Mouse (Mus musculus): ENCODE measurements around the gene Pgam1. TPM values are rescaled to one million over a fixed set of nuclear protein-coding genes. Genes with fewer than 3 reads are reported as not detected.
A peak's percentile ranks its signal among the peaks of the same experiment; 100 is the strongest.
"Not testable (repeated sequence)": the region's sequence is repeated elsewhere in the genome, so short reads cannot be mapped to it uniquely, and the experiment has no call there.

Gene Pgam1
- total RNA-seq (2021): 708 and 730 TPM in 2 replicates
- long read RNA-seq, transcript Pgam1-201 (4 exons, 1,775 nt): major isoform, 1,027 of 1,075 reads
- long read RNA-seq, partial matches to known transcripts: 15 of 1,075 reads
- long read RNA-seq, other reads (novel, unspliced or antisense): 31 of 1,075 reads

- DNase-seq: peak; percentile 98
Observed at GRCm38 (mm10) chr19:41911178-41912073, at the start of gene Pgam1. TSS of gene Pgam1 (plus strand) at chr19:41911923.

DNA sequence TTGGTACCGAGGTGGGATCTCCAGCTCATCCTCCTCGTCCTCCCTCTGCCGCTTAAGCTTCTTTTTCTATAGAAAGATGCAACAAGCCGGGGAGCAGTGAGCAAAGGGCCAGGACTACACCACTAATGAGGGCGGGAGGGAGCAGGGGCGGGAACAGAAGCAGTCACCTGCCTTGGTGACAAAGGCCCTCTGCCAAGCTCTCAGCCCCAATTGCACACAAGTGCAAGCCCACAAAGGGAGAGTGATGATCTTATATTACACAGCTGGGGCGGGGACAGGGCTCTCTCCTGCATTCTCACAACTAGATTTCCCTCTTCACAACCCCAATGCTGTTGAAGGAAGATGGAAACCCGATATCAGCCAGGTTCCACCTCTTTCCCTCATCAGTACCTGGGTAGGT is 45.0 kb upstream of the Pgam1 start:
- no peak for DNase-seq

DNA sequence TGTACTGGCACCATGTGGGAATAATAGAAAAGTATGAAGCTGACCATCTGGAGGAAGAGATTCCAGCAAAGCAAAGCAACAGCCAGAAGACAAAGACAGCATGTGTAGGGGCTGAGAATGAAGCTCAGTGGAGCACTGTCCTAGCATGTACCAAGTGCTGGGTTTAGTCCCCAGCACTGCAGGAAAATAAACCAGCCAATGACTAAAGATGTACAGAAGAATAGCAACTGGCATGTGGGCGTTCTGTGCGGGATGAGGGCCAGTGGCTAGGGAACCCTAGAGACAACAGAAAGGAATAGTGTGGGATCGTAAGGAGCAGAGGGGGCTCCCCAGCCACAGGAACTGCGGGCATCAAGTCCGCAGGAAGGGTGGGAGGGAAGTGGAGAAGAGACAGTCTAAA is 42.4 kb upstream of the Pgam1 start:
- no peak for DNase-seq

- not testable (repeated sequence) for DNase-seq
Observed at GRCm38 (mm10) chr19:41869946-41870345, 41.8 kb upstream of the Pgam1 start.

DNA sequence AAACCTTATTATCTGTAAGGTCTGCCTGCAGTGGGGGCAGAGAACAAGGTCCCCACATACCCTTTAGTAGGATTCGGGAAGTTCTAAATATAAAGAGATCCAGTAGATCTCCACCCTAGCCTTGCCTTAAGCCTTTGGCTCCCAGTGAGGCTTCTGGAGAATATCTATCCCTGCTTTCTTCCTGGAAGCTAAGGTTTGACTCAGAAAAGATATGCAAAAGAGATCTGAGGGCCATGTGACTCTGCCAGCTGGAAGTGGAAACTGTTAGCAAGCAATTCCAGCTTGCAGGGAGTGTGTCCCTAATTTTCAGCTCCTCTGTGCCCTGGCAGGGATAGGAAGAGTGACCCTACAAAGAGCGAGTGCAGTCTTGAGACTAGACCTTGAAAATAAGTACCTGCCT is 39.4 kb upstream of the Pgam1 start:
- DNase-seq: no peak

DNA sequence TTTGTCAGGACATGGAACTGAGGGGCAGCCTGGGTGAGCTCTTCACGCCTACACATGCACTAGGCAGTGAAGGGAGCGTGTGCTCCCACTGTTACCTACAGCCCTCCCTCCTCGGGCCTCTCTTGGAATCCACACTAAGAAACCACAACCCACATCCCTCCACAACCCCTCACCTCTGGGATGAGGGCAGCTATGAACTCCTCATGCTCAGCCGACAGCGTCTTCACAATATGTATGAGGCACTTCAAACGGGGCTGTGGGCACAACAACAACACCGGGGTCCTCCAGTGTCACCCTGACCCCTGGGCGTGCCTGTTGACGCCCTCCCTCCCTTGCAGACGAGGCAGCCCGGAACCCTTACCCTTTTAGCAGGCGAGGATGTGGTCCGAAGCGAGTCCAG is 37.4 kb upstream of the Pgam1 start:
- DNase-seq: no peak

DNA sequence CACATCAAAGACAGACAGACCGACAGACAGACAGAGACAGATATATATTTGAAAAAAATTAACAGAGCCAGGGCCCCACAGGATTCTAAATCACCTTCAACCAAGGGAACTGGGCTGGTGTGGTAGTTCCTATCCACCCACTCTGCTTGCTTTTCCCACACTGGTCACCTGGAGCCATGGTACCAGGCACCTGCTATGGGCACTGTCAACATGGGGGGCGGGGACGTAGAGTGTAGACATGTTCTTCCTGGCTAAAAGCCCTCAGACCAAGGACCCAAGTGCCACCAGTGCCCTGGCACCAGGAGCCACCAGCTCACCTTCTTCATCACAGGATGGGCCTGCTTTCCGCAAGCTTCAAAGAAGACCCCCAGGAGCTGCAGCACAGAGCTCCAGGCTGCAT is 29.9 kb upstream of the Pgam1 start:
- no peak for DNase-seq

DNA sequence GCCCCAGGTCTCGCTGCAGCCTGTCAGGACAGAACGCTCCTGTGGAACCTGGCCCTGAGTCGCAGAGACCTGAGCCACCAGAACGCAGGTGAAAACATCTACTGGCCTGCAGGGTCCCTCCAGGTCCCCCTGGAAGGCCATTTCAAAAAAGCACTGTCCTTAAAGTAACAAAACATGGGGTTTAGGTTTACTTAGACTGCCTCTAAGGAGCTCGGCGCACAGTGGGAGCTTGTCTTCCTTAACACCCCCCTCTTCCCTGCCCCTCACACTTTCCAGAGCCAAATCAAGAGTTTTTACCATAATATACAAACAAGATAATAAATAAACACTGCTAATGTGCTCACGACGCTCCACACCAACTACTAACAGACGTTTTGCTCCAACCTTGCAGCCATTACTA is 27.8 kb upstream of the Pgam1 start:
- DNase-seq: no peak

DNA sequence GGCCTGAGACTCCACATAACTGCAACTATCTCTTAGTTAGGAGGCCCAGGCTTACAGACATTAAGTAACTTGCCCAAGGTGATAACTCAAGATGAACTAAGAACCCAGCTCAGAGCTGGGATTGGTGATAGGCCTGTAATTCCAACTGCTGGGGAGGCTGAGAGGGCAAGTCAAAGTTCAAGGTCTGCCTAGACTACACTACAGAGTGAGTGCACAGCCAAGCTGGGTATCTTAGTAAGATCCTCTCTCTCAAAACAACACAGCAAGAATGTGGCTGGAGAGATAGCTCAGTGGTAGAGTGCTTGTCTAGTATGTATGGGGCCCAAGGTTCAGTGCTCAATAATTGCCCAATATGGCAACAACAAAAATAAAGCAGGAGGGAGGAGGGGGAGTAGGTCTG is 23.5 kb upstream of the Pgam1 start:
- no peak for DNase-seq

- DNase-seq: no peak
Observed at GRCm38 (mm10) chr19:41894959-41895358, 16.8 kb upstream of the Pgam1 start.

DNA sequence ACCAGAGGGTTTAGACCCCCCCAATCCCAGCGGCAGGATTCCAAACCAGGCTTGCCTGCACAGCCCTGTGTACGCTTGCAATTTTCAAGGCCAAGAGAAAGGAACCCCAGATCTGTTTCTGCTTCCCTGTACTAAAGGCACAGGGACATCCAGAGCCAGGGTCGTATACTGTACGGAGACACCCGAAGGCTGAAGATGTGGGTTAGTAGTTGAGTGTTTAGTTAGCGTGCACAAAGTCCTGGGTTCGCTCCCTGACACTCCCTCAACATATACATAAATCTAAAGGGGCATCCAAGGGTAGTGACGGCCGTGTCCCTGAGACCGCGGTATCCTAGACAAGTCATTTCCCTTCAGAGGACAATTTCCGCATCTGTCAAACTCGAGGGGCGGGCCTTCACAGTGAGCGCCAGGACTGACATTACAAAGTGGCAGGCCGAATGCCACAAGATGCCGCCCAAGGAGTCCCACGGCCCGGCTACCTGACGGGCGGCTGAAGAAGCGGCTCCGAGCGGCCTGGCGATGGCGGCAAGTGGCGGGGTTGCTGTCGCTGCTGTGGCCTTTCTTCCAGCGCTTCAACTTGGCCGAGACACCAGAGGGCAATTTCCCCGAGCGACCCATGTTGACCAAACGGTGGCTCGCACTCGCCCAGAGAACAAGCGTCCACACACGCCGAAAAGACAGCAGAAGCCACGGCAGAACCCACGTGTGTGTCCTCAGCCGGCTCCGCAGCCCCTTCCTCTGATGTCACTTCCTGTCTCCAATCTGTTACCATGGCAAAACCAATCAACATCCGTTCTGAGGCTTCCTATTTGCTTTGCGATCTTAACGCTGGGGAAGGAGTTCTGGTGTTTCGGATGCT is 16.0 kb upstream of the Pgam1 start, which contains the start of gene Rrp12:
TSS of gene Rrp12 (minus strand) at position 714 of the 859 bp plus-strand sequence.
- peak; percentile 63 for DNase-seq

DNA sequence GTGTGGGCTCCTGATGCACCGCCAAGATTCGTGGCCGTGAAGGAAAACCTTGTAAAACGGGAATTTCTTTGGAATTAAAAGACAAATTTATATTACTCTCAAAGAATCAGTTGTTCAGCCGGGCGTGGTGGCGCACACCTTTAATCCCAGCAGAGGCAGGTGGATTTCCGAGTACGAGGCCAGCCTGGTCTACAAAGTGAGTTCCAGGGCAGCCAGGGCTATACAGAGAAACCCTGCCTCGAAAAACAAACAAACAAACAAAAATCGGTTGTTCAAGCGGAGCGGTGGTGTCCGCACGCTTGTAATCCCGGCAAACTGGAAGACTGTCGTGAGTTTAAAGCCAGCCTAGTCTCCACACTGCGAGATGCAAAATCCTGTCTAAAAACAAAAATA is 15.4 kb upstream of the Pgam1 start:
- DNase-seq: no peak

- DNase-seq: no peak
Observed at GRCm38 (mm10) chr19:41898860-41899259, 12.9 kb upstream of the Pgam1 start.

GRCm38 (mm10) chr19:41900495-41901090 is 11.1 kb upstream of the Pgam1 start:
- DNase-seq: no peak

DNA sequence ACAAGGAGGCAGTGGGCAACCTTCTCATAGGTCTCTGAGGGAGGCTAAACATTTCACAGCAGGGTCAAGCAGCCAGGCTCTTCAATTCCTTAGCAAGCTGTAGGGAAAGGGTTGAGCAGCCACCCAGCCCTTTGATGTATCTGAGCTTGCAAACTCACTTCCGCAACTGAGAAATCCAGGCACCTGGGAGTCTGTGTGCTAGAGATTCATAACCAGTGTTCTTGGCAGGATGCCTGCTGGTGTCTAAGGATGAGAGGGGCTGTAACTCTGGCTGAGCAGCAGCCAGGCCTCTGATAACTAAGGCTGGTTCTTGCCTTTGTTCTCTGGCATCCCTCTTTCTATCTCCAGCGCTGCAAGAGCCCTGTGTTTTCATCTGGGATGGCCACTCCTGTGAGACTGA is 10.0 kb upstream of the Pgam1 start:
- peak; percentile 34 for DNase-seq

GRCm38 (mm10) chr19:41902848-41903593 is 8.7 kb upstream of the Pgam1 start:
- no peak for DNase-seq

GRCm38 (mm10) chr19:41905246-41905645 is 6.5 kb upstream of the Pgam1 start:
- DNase-seq: no peak

DNA sequence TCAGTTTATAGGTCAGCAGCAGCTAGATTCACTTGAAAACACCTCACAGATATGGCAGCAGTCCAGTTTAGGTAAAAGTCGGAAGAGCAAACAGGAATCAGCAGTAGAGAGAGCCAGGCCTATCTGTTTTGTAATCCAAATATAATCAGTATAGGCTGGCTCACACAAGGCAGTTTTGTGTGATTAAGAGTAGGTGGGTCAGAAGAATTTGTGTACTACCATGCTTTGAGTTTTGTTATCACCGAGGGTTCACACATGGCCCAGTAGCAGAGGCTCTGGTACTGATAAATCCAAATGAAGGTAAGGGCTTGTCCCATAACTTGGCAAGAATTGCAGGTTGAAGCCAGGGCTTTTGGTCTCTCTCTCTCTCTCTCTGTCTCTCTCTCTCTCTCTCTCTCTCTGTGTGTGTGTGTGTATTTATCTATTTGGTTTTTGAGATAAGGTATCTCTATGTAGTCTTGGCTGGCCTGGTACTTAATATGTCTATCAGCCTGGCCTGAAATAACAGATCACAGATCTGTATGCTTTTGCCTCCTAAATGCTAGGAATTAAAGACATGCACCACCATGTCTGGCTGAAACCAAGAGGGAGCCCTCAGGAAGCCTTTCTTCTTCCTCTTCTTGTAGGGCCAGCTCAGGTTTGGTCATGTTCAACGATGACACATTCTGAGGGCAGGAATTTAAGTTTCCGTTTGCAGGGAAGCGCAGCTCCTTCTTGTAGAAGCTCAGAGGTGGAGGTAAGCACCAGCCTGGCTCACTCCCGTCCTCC is 5.2 kb upstream of the Pgam1 start:
- no peak for DNase-seq

GRCm38 (mm10) chr19:41907079-41907760 is 4.5 kb upstream of the Pgam1 start:
- DNase-seq: no peak

DNA sequence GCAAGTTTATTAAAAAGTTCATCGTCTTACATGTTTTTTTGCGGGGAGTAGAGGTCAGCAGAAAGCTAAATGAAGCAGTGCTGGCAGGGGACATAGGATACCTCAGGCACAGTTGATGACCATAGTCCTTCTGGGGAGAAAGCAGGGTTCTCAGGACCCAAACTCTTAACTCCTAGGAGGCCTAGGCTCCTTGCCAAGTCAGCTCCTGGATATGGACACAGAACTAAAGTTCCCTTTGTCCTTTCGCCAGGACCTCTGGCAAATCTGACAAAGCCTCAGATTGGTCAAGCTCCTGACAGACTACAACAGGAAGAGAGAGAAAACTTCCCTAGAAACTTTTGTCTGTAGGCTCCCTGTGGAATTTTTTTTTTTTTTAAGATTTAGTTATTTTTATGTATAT is 3.0 kb upstream of the Pgam1 start:
- no peak for DNase-seq
